Mouse (Mus musculus): ENCODE measurements around the gene Tubd1.

The Tubd1 gene

DNA sequence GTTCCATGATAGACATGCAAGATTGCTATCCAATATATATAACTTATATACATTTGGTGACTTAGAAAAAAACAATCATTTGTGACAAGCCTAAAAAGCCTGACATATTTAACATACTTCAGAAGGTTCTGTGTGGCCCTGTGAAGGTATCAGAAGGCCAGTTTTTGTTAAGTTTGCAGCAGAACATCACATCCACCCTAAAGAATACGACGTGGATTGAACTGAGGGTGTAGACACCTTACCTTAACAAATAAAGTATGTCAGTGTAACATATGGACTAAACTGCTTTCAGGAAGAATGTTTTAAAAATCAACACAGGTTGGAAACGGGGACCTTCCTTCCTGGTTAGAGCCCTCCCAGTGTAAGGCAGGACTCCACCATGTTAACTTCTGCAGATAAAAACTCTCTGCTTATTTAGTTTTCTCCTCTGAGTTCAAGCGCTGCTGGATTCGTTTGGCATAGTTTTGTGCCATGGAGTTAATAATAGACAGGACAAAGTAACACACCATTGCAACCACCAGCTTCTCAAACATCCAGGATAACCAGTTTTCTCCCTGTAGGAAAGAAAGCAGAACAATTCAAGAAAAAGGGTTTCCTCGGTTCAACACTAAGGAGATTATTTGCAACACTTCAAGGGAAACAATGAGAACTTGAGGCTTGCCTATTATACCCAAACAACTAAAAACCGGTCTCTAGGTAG is 40.3 kb downstream of the Tubd1 start:
- no peak for DNase-seq

GRCm38 (mm10) chr11:86585598-86585984 is 40.8 kb downstream of the Tubd1 start:
- peak in 1 of 2 experiments; percentile 30 for DNase-seq

DNA sequence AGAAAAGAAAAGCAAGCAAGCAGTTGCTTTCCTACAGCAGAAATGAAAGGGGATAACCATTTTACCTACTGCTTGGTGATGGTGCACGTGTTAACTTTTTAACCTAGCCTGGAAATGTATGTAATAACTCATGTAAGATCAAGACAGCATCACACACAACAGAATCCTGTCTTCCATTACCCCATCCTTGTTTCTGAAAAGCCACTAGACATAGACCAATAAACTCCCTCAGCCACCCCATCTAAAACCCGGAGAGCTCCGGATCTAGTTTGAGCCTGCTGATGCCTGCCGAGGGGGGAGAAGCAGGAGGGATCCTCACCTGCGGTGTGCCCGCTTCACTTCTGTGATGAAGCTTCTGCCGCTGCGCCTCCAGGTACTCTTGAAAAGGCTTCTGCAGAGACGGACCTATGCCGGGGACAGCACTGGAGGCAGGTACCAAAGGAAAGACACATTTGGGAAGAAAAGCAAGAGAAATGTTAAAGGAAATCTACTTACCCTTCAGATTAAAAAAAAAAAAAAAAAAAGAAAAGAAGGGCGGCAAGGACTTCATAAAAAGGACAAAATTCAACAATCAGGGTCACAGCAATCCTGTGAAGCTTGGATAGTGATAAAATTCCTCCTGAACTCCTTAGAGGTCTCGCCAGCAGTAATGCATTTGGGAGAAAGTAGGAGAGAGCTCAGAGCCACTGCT is 41.5 kb downstream of the Tubd1 start:
- peak; percentile 60 to 67 for DNase-seq

DNA sequence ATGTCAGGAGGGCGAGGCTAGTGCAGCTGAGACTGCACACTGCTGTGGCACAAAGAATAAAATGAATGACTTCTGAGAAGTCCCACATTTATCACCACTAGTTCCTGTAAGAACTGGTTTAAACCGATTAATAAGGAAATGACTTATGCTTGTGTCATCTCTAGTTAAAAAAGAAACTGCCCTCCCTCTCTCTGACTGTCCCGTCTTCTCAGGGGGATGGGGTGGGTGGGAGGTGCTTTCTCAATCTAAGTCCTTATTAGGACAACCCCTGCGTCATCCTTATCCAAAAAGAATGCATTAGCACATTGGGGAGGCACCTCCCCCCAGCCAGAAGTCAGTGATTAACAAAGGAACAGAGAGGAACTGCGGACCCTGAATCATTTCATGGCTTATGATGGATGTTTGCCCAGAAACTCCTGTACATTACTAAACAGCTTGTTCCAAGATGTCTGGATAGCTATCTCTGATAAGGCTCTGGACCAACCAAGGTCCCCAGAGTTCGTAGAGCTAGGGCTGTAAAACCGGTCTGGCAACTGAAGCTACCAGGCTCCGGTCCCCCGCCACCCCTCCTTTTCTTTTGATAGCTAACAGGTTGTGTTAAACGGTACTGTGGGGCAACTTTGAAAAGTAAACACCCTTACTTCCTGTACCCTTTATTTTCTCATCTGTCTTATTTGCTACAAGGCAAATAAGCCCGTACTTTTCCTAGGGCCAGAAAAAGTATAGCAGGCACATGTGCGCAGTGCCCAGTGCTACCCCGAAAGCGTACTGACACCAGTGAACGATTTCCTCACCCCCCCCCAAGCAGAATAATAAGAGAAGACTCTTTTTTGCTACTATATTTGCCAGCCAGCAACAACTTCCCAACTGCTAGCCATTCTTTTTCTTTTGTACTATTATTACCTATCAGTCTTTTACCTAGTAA is 42.3 kb downstream of the Tubd1 start:
- DNase-seq = peak; percentile 44 to 53

DNA sequence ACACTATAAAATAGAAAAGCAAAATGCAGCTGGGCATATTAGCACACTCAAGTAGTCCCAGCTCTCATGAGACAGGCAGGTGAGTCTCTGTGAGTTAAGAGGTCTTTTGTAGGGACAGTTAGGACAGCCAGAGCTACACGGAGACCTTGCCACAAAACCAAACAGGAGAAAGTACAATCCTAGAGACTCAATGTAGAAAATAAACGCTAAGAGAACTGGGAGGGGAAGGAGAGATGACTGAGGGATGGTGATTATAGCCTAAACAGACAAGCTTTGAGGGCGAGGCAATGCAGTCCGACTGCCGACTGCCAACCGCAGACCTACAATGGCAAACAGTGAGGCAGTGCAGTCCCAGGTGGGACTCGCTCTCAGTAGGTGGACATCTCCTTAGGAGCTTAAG is 43.0 kb downstream of the Tubd1 start:
- DNase-seq = no peak

DNA sequence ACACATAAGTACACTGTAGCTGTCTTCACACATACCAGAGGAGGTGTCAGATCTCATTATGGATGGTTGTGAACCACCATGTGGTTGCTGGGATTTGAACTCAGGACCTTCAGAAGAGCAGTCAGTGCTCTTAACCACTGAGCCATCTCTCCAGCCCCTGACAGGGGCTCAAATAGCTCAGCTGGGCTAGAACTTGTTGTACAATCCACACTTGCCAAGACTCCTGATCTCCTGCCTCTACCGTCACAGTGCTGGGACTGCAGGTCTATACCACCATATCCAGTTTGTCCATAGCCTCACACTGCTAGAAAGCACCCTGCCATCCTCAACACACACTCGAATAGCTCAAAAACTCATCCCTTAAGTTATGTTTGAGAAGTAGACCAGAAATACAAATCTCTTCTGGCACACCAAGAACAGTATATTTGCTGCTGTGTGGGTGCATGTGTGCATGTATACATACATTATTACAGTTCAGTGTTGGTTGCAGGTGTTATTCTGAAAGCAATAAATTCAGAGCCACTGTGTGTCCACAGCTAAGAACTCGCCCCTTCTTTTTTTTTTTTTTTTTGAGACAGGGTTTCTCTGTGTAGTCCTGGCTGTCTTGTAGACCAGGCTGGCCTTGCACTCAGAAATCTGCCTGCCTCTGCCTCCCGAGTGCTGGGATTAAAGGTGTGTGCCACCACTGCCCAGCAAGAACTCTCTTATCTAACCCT is 44.0 kb downstream of the Tubd1 start:
- DNase-seq = no peak

DNA sequence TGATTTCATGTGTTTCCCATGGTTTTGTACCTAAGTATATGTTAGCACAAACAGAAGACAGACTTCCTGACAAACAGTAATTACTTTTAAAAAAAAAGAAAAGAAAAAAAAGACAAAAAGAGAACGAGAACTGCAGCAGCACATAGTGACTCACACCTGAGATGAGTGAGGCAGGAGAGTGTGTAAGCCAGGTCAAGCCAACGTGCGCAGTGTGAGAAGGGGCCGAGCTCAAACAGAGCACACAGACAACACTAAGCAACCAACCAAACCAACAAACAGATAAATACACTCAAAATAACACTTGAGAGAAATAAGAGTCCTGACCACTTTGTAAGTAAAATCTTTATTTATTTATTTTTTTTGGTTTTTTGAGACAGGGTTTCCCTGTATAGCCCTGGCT is 45.3 kb downstream of the Tubd1 start:
- no peak for DNase-seq

- DNase-seq = no peak
Observed at GRCm38 (mm10) chr11:86590579-86590978, 45.8 kb downstream of the Tubd1 start.

GRCm38 (mm10) chr11:86591301-86591845 is 46.6 kb downstream of the Tubd1 start:
- no peak for DNase-seq

DNA sequence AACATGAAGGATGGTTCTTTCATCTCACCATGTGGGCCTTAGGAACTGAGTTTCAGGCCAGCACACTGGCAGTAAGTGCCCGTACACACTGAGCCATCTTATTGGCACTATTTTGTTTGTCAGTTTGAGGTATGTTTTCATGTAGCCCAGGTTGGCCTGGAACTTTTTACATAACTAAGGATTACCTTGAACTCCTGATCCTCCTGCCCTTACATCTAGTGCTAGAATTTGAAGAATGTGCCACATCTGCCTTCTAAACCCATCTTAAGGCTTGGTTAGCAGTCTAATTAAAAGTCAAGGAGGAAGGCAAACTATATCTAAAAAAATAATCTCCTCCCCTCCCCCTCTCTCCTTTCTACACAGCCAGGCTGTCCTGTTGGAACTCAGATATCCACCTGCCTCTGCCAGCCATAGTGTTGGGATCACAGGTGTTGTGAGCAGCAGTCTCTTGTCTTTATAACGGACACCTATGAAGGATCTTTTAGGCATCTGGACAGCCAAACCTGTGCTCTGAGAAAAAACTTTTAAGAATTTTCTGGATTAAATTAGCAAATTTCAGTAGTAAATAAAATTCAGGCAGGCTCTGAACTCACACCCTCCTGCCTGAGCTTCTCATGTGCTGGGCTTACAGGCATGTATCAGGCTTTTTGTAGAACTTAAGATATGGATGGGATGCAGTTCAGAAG is 47.3 kb downstream of the Tubd1 start:
- DNase-seq = no peak

DNA sequence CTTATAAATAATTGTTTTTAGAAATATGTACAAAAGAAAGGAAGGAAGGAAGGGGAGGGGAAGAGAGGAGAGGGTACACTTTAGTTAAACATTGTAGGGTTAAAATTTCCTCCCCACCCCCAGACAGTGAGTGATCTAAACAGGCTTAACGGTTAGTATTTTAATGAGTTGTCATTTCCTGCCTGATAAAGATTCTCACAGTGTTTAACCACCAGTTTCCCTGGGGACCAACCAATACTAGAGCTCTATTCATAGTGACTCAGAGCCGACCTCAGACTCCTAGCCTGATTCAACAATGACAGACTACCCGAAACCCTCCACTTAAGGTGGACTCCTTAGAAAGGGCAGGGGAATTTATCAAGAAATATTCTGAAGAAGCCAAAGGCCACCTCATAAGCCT is 48.2 kb downstream of the Tubd1 start:
- no peak for DNase-seq

- no peak for DNase-seq
Observed at GRCm38 (mm10) chr11:86593443-86593842, 48.7 kb downstream of the Tubd1 start.

- no peak for DNase-seq
Observed at GRCm38 (mm10) chr11:86594188-86594876, 49.5 kb downstream of the Tubd1 start.

- no peak for DNase-seq
Observed at GRCm38 (mm10) chr11:86595366-86595765, 50.6 kb downstream of the Tubd1 start.

DNA sequence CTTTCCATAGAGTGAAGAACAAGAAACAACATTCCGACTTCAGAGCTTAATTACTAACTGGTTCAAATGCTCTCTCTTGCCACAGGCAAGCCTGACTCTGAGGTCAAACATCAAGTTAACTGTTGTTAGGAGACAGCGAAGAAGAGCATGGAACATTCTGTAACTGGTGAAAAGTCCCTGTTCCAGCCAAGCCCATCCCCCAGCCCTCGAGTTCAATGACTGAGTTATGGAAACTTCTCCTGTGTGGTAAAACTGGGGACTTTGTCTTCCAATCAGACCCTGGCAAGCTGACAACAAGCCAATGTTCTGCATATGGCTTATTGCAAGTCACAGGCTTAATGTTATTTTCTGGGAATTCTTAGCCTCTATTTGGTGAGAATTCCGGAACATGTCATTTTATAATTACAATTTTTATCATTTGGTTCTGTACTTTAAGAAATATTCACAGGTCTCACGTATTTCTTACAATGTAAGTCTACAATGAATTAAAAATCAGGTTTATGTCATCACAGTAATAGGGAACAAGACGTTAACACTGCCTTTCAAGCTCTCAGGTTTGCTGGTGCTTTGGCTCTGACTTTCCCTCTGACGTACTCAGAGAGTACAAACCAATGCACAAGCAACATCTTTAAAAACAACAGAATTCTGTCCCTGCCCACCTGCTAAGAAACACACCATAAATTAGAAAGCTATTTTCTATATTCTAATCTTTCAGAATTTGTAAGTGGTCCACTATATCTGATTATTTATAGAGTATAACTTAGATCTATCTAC is 51.6 kb downstream of the Tubd1 start:
- DNase-seq = no peak

DNA sequence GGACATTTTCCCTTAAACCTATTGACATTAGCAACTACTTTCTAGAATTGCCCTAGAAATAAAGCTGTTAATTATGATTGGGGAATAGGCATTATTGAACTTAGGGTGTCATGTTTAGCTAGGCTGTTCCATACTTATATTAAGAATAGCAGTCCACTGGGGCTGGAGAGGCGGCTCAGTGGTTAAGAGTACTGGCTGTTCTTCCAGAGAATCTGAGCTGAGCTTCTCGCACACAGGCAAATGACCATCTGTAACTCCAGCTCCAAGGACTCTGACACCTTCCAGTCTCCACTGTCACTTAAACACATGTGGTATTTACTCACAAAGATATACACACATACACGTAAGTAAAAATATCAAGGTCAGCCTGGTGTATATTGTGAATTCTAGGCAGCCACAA is 52.2 kb downstream of the Tubd1 start:
- no peak for DNase-seq

DNA sequence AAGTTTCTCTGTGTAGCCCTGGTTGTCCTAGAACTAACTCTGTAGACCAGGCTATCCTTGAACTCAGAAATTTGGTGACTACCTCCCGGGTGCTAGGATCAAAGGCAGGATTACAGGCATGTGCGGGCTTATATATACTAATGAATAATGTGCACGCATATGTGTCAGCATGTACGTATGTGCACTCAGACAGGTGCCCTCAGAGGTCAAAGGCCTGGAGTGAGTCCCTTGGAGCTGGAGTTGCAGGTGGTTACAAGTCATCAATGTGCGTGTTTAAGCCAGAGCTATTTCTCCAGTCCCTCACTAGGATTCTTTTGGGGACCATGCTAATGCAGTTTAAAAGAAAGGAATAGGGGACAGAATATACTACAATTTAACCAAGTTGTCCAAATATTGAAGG is 53.4 kb downstream of the Tubd1 start:
- DNase-seq = no peak

DNA sequence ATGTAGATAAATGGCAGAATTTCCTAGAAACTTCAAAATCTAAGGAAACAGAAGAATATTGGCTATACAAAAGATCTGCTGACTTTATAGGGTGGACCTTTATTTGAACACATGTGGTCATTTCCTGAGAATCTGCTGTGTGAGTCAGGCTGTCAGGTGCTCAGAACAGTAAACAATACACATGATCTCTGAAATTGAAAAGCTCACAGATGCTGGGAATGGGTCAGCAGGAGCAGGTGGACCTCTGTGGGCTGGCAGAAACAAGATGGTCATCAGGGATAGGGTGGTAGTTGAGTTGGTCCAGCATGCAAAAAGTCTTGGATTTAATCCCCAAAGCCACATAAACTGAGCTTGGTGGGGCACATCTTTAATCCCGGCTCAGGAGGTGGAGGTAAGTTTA is 53.8 kb downstream of the Tubd1 start:
- DNase-seq = no peak

DNA sequence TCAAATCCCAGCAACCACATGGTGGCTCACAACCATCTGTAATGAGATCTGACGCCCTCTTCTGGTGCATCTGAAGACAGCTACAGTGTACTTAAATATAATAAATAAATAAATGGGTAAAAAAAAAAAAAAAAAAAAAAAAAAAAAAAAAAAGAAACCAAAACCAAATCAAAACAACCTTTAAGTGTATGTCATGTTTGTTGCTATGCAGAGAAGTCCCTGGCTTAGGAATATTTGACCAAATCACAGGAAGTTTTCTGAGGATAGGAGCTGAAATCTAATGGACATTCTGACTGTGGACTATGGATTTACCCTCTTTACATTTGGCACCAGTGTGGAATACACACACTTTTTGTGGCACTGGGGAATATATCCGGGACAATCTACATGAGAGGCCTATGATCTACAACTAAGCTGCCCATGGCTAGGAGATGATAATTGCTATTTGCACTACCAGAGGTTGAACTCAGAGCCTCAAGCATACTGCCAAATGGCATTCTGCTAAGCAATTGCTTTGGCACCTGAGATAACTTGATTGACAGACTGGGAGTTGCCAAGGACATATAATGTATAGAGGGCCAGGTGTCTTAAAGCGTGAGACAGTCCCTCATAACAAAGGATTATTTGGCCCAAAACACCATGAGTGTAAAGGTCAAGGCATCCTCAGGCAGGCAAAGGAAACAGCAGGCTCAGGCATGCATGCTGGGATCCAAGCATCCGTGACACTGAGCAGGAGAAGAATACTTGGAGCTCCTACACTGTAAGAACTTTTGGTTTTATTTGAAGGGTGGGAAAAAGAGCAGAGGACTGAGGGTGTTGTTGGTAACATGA is 54.8 kb downstream of the Tubd1 start:
- DNase-seq = no peak

DNA sequence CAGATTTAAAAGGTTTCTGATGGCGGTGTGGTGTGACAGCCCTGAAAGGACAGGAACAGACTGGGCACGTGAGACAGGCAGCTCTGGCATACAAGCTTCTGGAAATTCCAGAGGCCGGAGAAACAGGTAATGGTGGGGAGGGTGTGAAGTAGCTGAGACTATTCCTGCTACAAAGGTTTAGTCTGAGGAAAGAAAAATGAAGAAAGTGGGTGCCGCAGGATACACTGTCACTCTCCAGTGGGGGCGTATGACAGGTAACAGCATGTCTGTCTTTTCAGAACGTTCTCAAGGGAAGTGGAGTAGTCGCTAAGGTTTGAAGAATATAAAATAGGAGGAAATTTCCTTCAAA is 55.4 kb downstream of the Tubd1 start:
- DNase-seq = no peak
